Mouse (Mus musculus) intestine, postnatal 0 days (tissue): ENCODE data around the gene Ern1. TPM values are rescaled to one million over a fixed set of nuclear protein-coding genes. Genes with fewer than 3 reads are reported as not detected.

Experiments
- ATAC-seq: fragments of 200-750 bp; cut with Nextera tagmentation; 2 replicates; pipeline ENCODE4 v1.8.0; 2017; ENCODE audit warnings: mild to moderate bottlenecking, moderate TSS enrichment, moderate library complexity
- H3K27ac ChIP-seq: fragments of 300-500 bp; sonication (generic); 2 replicates; pipeline ENCODE4 v1.5.1; 2014; ENCODE audit warnings: mild to moderate bottlenecking, low read depth, low read length, moderate library complexity
- H3K27me3 ChIP-seq: fragments of 300-500 bp; sonication (generic); replicated peaks from 2 replicates; pipeline ENCODE4 v1.6.1; 2014; ENCODE audit warnings: low read length, mixed read lengths; ENCODE audit not compliant: control insufficient read depth, insufficient read depth
- H3K36me3 ChIP-seq: fragments of 300-500 bp; sonication (generic); 2 replicates; pipeline ENCODE4 v1.6.1; 2014; ENCODE audit warnings: mild to moderate bottlenecking, moderate library complexity; ENCODE audit not compliant: control insufficient read depth, insufficient read depth
- H3K4me1 ChIP-seq: fragments of 300-500 bp; sonication (generic); replicated peaks from 2 replicates; pipeline ENCODE4 v1.6.1; 2014; ENCODE audit warnings: antibody characterized with exemption, low read length, mixed read lengths; ENCODE audit not compliant: control insufficient read depth, insufficient read depth
- H3K4me2 ChIP-seq: fragments of 300-500 bp; sonication (generic); replicated peaks from 2 replicates; pipeline ENCODE4 v1.6.1; 2014; ENCODE audit warnings: low read depth, mild to moderate bottlenecking, moderate library complexity
- H3K4me3 ChIP-seq: fragments of 300-500 bp; sonication (generic); 2 replicates; pipeline ENCODE4 v1.5.1; 2014; ENCODE audit warnings: low read depth, low read length
- H3K9ac ChIP-seq: fragments of 300-500 bp; sonication (generic); 2 replicates; pipeline ENCODE4 v1.6.1; 2014; ENCODE audit warnings: mild to moderate bottlenecking, low read depth, low read length
- H3K9me3 ChIP-seq: fragments of 300-500 bp; sonication (generic); 2 replicates; pipeline ENCODE4 v1.6.1; 2016; ENCODE audit warnings: mixed run types; ENCODE audit not compliant: control insufficient read depth
- CTCF ChIP-seq: sonication (generic); IDR thresholded peaks from 2 replicates; pipeline ENCODE4 v1.5.1; 2016; ENCODE audit warnings: low read depth, mild to moderate bottlenecking, control low read depth, antibody characterized with exemption, moderate library complexity
- WGBS: fragments of 180-500 bp; shearing (Covaris S2); extraction: QIAGEN DNeasy Blood & Tissue Kit; methylation state at CpG from one replicate; pipeline ENCODE4 v1.1.7; 2014; 5-methylcytosine and 5-hydroxymethylcytosine counted together
- polyA plus RNA-seq: library from polyadenylated mRNA; unstranded; fragments of >200 nt; fragmentation: Nextera tagmentation; extraction: Ambion mirVana; gene quantifications from 2 replicates; pipeline ENCODE4 v1.2.1, GENCODE M21; 2015

Gene Ern1
- polyA plus RNA-seq, 1 experiment from 2014 or later = 1.6 TPM

- no peaks in the 10 kb centered on the region for H3K27me3 ChIP-seq
- no peaks in the 10 kb centered on the region for H3K9me3 ChIP-seq
- no peaks in the 10 kb centered on the region for H3K36me3 ChIP-seq
- H3K9ac ChIP-seq = no peak overlapping the region
- no peak overlapping the region for H3K27ac ChIP-seq
- H3K4me1 ChIP-seq = no peaks in the 10 kb centered on the region
- TF ChIP-seq CTCF = no peak
- no peak overlapping the region for H3K4me2 ChIP-seq
- no peak overlapping the region for H3K4me3 ChIP-seq
- ATAC-seq = no peak; the same call in 1 of the 2 replicates
- 52% methylated on average over 6 of the region's 6 CpGs for WGBS
Measured at GRCm38 (mm10) chr11:106387020-106387419, 100.6 kb downstream of the Ern1 start.

DNA sequence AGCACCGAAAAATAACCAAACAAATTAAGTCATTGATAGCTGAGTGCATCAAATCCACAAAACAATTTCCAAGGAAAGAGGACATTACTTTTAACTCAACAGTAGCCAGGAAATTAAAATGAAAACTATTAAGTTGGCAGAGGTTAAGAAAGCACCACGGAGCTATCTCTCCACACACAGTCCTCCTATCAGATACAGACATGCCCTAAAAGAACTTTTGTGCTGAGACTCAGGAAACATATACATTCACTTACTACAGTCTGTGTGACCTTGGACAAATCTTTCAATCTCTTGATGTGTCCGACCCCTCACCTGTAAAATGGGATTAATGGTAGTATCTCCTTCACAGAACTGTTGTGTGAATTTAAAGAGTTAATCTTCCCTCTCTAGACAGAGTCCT is 101.2 kb downstream of the Ern1 start:
- H3K4me2 ChIP-seq = no peak overlapping the region
- no peak overlapping the region for H3K4me3 ChIP-seq
- ATAC-seq = no peak
- H3K4me1 ChIP-seq = no peaks in the 10 kb centered on the region
- 78% methylated on average over 3 of the region's 3 CpGs for WGBS
- no peaks in the 10 kb centered on the region for H3K27me3 ChIP-seq
- H3K9ac ChIP-seq = no peak overlapping the region
- TF ChIP-seq CTCF = no peak
- no peaks in the 10 kb centered on the region for H3K36me3 ChIP-seq
- H3K9me3 ChIP-seq = no peaks in the 10 kb centered on the region
- H3K27ac ChIP-seq = no peak overlapping the region

GRCm38 (mm10) chr11:106383051-106383790 is 104.4 kb downstream of the Ern1 start:
- no peak for ATAC-seq
- Histone ChIP-seq H3K36me3 (no peaks in the 10 kb centered on the region), H3K27me3 (no peaks in the 10 kb centered on the region), H3K27ac (no peak overlapping the region), H3K4me1 (no peaks in the 10 kb centered on the region), H3K4me2 (no peak overlapping the region), H3K9ac (no peak overlapping the region), H3K9me3 (no peaks in the 10 kb centered on the region), H3K4me3 (no peak overlapping the region)
- TF ChIP-seq CTCF = no peak
- 85% methylated on average over 6 of the region's 6 CpGs for WGBS

DNA sequence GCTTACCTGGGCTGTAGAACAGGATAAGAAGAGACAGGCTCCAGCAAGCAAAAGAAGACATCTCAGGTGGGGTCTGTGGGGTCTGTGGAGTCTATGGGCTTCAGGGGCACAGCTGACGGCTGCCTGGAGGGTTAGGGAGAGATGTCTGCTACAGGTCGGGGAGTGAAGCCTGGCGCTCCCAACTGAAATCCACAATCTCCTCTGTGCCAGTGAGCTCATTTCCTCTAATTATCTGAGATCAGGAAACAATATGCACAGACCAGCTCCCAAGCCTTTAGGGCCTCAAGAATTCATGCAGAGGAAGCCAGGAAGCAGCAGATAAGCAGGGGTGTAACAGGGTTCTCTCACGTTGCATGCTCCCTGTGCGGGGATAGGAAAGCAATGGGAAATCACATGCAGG is 105.2 kb downstream of the Ern1 start:
- H3K4me3 ChIP-seq = peak overlapping the region; percentile 12; the same call in 1 of the 2 replicates
- TF ChIP-seq CTCF = no peak
- H3K9me3 ChIP-seq = no peaks in the 10 kb centered on the region
- no peak overlapping the region; the same call in 1 of the 2 replicates for H3K27ac ChIP-seq
- 0 out of 2 replicates have a peak overlapping the region, but pooled peaks have one; percentile 21 for H3K4me2 ChIP-seq
- no peaks in the 10 kb centered on the region for H3K4me1 ChIP-seq
- H3K27me3 ChIP-seq = no peaks in the 10 kb centered on the region
- H3K9ac ChIP-seq = no peak overlapping the region
- no peak for ATAC-seq
- 63% methylated on average over 5 of the region's 5 CpGs for WGBS
- H3K36me3 ChIP-seq = no peaks in the 10 kb centered on the region

DNA sequence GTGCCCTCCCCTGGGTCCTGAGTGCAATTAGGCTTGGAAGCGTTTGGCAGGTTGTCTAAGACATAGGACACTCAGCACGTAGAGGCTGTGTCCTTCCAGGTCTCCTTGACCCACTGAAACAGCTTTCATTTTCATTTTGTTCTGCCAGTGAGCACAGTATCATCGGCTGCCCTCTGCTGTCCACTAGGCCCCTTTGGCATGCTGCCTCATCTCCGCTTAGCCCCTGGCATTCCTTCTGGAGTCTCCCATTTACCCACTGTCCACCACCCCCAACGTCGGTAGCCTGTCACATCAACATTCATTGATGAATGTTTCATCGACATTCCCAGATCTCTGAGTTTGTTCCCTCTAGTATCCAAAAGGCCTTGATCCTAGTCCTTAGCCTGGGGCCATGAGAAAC is 105.8 kb downstream of the Ern1 start:
- 0 out of 2 replicates have a peak overlapping the region, but pooled peaks have one; percentile 21 for H3K4me2 ChIP-seq
- no peak overlapping the region for H3K27ac ChIP-seq
- H3K27me3 ChIP-seq = no peaks in the 10 kb centered on the region
- H3K36me3 ChIP-seq = no peaks in the 10 kb centered on the region
- no peak overlapping the region for H3K9ac ChIP-seq
- no peak for ATAC-seq
- H3K4me3 ChIP-seq = 0 out of 2 replicates have a peak overlapping the region, but pooled peaks have one; percentile 12
- no peaks in the 10 kb centered on the region for H3K9me3 ChIP-seq
- TF ChIP-seq CTCF = peak; percentile 44
- H3K4me1 ChIP-seq = no peaks in the 10 kb centered on the region
- 73% methylated on average over 7 of the region's 7 CpGs for WGBS

DNA sequence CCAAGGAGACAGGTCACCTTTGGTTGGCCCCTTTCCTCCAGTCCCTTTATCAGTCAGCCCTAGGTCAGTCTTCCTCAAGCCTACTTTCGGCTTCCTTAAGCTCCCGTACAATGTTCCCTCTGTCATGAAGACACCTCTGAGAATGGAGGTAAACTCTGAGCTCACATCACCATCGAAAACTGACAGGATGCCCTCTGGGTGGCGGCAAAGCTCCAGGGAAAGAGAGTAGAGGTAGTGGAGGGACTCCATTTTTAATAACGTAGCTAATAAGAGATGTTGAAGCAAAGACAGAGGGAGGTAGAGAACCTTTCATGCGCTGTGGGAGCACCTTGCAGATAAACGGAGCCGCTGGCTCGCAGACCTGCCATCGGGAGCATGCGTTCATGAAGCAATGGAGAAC is 106.6 kb downstream of the Ern1 start:
- H3K4me3 ChIP-seq = no peak overlapping the region
- H3K4me1 ChIP-seq = no peaks in the 10 kb centered on the region
- H3K9ac ChIP-seq = no peak overlapping the region
- no peaks in the 10 kb centered on the region for H3K36me3 ChIP-seq
- H3K9me3 ChIP-seq = no peaks in the 10 kb centered on the region
- H3K4me2 ChIP-seq = 0 out of 2 replicates have a peak overlapping the region, but pooled peaks have one; percentile 7
- TF ChIP-seq CTCF = peak; percentile 49
- ATAC-seq = no peak
- H3K27ac ChIP-seq = no peak overlapping the region
- 72% methylated on average over 11 of the region's 11 CpGs for WGBS
- H3K27me3 ChIP-seq = no peaks in the 10 kb centered on the region
